Mouse (Mus musculus) liver, embryonic 11.5 days (tissue): ENCODE data around the gene Slc1a2. TPM values are rescaled to one million over a fixed set of nuclear protein-coding genes. Genes with fewer than 3 reads are reported as not detected.

Experiments
- ATAC-seq: fragments of 200-750 bp; cut with Nextera tagmentation; replicated peaks from 2 replicates; pipeline ENCODE4 v1.8.0; 2017; ENCODE audit warnings: moderate number of reproducible peaks, mild to moderate bottlenecking, moderate TSS enrichment, moderate library complexity; ENCODE audit not compliant: low FRiP score
- DNase-seq: peaks from one replicate; pipeline ENCODE4 v3.0.0-alpha.2; 2017; ENCODE audit warnings: low spot score
- H3K27ac ChIP-seq: fragments of 300-500 bp; sonication (generic); 2 replicates; pipeline ENCODE4 v1.5.1; 2014; ENCODE audit warnings: mild to moderate bottlenecking, low read depth, low read length, control low read depth
- H3K27me3 ChIP-seq: fragments of 300-500 bp; sonication (generic); replicated peaks from 2 replicates; pipeline ENCODE4 v1.6.1; 2014; ENCODE audit warnings: low read length, mixed read lengths; ENCODE audit not compliant: control insufficient read depth, insufficient read depth
- H3K36me3 ChIP-seq: fragments of 300-500 bp; sonication (generic); 2 replicates; pipeline ENCODE4 v1.6.1; 2014; ENCODE audit warnings: mild to moderate bottlenecking, low read length, moderate library complexity, mixed read lengths; ENCODE audit not compliant: control insufficient read depth, insufficient read depth
- H3K4me1 ChIP-seq: fragments of 300-500 bp; sonication (generic); replicated peaks from 2 replicates; pipeline ENCODE4 v1.6.1; 2014; ENCODE audit warnings: low read length, mixed read lengths; ENCODE audit not compliant: control insufficient read depth, insufficient read depth
- H3K4me2 ChIP-seq: fragments of 300-500 bp; sonication (generic); 2 replicates; pipeline ENCODE4 v1.6.1; 2014; ENCODE audit warnings: mild to moderate bottlenecking, control low read depth, moderate library complexity
- H3K4me3 ChIP-seq: fragments of 300-500 bp; sonication (generic); 2 replicates; pipeline ENCODE4 v1.5.1; 2014; ENCODE audit warnings: low read depth, low read length, control low read depth
- H3K9ac ChIP-seq: fragments of 300-500 bp; sonication (generic); 2 replicates; pipeline ENCODE4 v1.6.1; 2014; ENCODE audit warnings: low read depth, low read length, control low read depth
- H3K9me3 ChIP-seq: fragments of 300-500 bp; sonication (generic); 2 replicates; pipeline ENCODE4 v1.6.1; 2016; ENCODE audit warnings: low read length, inconsistent platforms, mixed read lengths; ENCODE audit not compliant: control insufficient read depth
- WGBS: fragments of 180-500 bp; shearing (Covaris S2); extraction: QIAGEN DNeasy Blood & Tissue Kit; methylation state at CpG from one replicate; pipeline ENCODE4 v1.1.7; 2014; 5-methylcytosine and 5-hydroxymethylcytosine counted together
- polyA plus RNA-seq: library from polyadenylated mRNA; unstranded; fragments of >200 nt; fragmentation: Nextera tagmentation; extraction: Ambion mirVana; gene quantifications from 2 replicates; pipeline ENCODE4 v1.2.1, GENCODE M21; 2014

Gene Slc1a2
- polyA plus RNA-seq, 1 experiment from 2014 or later, result 0.43 TPM

DNA sequence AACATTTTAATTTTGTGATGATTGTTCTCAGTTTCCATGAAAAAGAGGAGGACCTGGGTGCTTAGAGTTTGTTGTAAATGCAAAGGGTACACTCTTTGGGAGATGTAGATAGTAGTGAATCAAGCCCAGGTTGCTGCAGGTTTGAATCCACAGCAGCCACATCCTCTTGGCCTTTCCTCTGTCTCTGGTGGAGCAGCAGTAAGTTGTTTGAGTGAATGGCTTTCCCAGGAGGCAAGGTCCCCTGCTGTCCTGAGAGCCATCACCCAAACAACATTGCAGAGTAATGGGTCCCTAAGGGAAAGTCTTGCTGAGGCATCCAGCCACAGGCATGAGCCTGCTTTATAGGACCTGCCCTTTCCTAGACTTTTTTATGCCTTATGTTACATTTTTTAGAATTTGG is 37.1 kb downstream of the Slc1a2 start:
- no peaks in the 10 kb centered on the region for H3K9me3 ChIP-seq
- DNase-seq (no peak), ATAC-seq (no peak)
- no peaks in the 10 kb centered on the region for H3K36me3 ChIP-seq
- no peak overlapping the region for H3K9ac ChIP-seq
- no peaks in the 10 kb centered on the region for H3K27me3 ChIP-seq
- no peak overlapping the region for H3K4me2 ChIP-seq
- H3K4me1 ChIP-seq, result peaks cover 3% of the 10 kb centered on the region; the same call in 1 of the 2 replicates
- H3K27ac ChIP-seq, result no peak overlapping the region
- no peak overlapping the region for H3K4me3 ChIP-seq

DNA sequence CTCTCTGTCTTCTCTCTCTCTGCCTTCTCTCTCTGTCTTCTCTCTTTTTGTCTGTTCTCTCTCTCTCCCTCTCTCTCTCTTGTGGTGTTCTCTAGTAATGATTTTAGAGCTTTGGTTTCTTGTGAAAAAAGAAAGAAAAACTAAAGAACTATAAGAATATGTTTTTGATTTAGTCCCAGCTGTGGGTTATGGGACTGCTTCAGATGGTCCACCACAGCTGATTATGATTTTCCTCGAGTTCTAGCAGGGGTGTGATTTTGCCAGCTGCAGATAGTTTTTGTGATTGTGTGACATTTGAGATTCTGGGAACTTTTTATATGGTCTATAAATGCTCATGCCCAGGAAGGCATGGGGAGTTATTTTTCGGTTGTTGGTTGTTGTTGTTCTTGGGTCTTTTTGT is 39.3 kb downstream of the Slc1a2 start:
- Histone ChIP-seq H3K9me3 (no peaks in the 10 kb centered on the region), H3K36me3 (no peaks in the 10 kb centered on the region), H3K9ac (no peak overlapping the region), H3K4me1 (peaks cover 3% of the 10 kb centered on the region; the same call in 1 of the 2 replicates), H3K4me3 (no peak overlapping the region), H3K4me2 (no peak overlapping the region), H3K27ac (no peak overlapping the region), H3K27me3 (no peaks in the 10 kb centered on the region)
- ATAC-seq (no peak), DNase-seq (no peak)
- WGBS, result 69% methylated on average over 2 of the region's 2 CpGs

DNA sequence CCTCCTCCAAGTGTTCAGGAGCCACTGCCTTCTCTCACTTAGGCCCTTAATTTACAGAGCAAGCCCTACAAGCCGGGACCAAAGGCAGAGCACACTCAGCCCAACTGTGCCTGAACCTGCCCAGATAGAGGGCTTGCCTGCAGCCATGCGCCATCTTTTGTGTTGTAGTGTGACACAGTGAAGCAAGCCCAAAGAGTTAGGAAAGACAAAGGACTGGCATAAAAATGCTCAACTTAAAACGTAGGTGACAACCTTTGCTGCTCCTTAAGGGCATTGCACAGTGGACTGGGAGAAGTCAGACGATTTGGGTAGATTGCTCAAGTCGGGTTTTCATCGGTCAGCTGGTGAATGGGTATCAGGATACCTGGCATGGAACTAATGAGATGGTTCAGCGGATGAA is 41.5 kb downstream of the Slc1a2 start:
- Histone ChIP-seq H3K4me2 (no peak overlapping the region), H3K27ac (no peak overlapping the region), H3K9me3 (no peaks in the 10 kb centered on the region), H3K4me3 (no peak overlapping the region), H3K9ac (no peak overlapping the region), H3K27me3 (no peaks in the 10 kb centered on the region), H3K36me3 (no peaks in the 10 kb centered on the region), H3K4me1 (no peaks in the 10 kb centered on the region)
- ATAC-seq (no peak), DNase-seq (no peak)
- 82% methylated on average over 7 of the region's 7 CpGs for whole genome bisulfite sequencing

DNA sequence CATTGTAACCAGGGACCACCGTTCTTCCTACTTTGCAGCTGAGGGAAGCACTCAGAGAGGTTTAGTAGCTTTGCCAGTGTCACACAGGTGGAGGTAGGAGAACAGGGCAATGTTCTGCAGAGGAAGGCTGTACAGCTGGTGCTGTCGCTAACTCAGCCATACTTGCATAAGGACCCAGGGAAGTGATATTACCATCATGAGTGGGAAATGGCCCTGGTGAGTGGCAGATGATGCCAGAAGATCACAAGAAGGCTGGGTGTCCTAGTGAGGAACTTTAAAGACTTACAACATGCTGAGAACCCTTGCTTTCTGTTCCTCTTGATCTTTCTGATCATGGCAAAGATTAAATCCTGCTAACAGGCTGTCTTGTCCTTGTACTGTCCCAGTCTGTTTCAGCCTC is 42.2 kb downstream of the Slc1a2 start:
- ATAC-seq (no peak), DNase-seq (no peak)
- H3K27ac ChIP-seq, result no peak overlapping the region
- H3K36me3 ChIP-seq, result no peaks in the 10 kb centered on the region
- H3K9ac ChIP-seq, result no peak overlapping the region
- no peak overlapping the region for H3K4me2 ChIP-seq
- H3K9me3 ChIP-seq, result no peaks in the 10 kb centered on the region
- H3K4me3 ChIP-seq, result no peak overlapping the region
- H3K27me3 ChIP-seq, result no peaks in the 10 kb centered on the region
- no peaks in the 10 kb centered on the region for H3K4me1 ChIP-seq
- 79% methylated on average over 2 of the region's 2 CpGs for WGBS

DNA sequence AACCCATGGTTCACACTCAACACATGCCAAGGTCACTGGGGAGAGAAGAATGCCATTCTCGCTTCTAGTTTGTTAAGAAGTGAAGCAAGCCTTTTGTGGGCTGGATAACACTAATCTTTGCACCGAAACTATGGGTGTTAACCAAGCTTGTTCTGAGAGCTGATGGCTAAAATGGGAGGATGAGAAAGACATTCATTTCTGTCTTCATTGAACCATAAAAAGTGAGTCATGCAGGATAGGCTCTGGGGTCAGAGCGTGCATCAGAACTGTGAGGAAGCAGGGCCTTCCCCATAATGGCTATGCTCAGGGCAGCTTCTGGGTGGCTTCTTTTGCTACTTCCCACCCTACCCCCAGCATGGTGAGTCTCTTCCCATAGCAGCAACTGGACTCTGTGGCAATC is 42.9 kb downstream of the Slc1a2 start:
- no peak for DNase-seq

DNA sequence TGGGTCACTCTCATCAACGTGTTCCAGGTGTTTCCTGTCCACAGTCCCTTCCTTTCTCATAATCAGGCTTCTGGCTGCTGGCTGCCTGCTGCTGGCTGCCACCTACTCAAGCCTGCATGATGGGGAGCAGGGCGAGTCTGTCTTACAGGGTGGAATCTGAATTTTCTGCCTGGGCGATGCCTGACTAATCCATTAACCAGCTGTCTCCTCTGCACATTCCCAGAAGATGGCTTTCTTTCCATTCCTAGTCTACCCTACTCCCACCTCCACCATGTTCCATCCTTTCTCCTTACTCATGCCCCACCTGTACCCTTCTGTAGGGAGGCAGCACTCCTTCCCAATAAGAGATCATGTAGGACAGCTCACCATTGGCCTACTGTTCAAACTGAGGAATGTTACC is 45.1 kb downstream of the Slc1a2 start:
- no peaks in the 10 kb centered on the region for H3K9me3 ChIP-seq
- 69% methylated on average over 3 of the region's 3 CpGs for WGBS
- H3K4me2 ChIP-seq, result no peak overlapping the region
- no peaks in the 10 kb centered on the region for H3K27me3 ChIP-seq
- ATAC-seq (no peak), DNase-seq (no peak)
- H3K36me3 ChIP-seq, result no peaks in the 10 kb centered on the region
- H3K9ac ChIP-seq, result no peak overlapping the region
- H3K27ac ChIP-seq, result no peak overlapping the region
- H3K4me1 ChIP-seq, result no peaks in the 10 kb centered on the region
- H3K4me3 ChIP-seq, result no peak overlapping the region

More for the DNA sequence above, 42.9 kb downstream of the Slc1a2 start:
- no peaks in the 10 kb centered on the region for H3K27me3 ChIP-seq
- ATAC-seq, result no peak
- no peak overlapping the region for H3K4me2 ChIP-seq
- H3K4me1 ChIP-seq, result no peaks in the 10 kb centered on the region
- no peak overlapping the region for H3K27ac ChIP-seq
- no peak overlapping the region for H3K4me3 ChIP-seq
- H3K9ac ChIP-seq, result no peak overlapping the region
- 81% methylated on average over 3 of the region's 3 CpGs for WGBS
- H3K9me3 ChIP-seq, result no peaks in the 10 kb centered on the region
- no peaks in the 10 kb centered on the region for H3K36me3 ChIP-seq

DNA sequence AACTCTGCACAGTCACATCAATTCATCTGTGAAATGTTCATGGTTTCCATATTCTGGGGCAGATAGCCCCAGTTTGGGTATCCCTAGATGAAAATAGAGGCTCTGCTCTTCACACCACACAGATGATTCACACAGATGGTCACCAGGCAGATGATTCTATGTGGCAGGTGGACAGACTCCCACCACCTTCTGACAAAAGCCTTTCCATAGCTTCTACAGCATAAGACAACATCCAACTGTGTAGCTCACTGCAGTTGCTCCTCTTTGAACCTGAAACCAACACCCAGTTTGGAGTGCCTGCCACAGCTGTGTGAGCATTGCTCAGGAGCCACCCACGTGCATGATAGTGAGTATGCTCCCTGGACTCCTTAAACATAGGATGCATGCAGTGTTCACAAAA is 46.3 kb downstream of the Slc1a2 start:
- no peak overlapping the region for H3K4me2 ChIP-seq
- ATAC-seq (no peak), DNase-seq (no peak)
- H3K4me3 ChIP-seq, result no peak overlapping the region
- WGBS, result 63% methylated on average over 1 of the region's 1 CpGs
- H3K36me3 ChIP-seq, result no peaks in the 10 kb centered on the region
- H3K9ac ChIP-seq, result no peak overlapping the region
- H3K27me3 ChIP-seq, result no peaks in the 10 kb centered on the region
- H3K27ac ChIP-seq, result no peak overlapping the region
- no peaks in the 10 kb centered on the region for H3K9me3 ChIP-seq
- H3K4me1 ChIP-seq, result no peaks in the 10 kb centered on the region

DNA sequence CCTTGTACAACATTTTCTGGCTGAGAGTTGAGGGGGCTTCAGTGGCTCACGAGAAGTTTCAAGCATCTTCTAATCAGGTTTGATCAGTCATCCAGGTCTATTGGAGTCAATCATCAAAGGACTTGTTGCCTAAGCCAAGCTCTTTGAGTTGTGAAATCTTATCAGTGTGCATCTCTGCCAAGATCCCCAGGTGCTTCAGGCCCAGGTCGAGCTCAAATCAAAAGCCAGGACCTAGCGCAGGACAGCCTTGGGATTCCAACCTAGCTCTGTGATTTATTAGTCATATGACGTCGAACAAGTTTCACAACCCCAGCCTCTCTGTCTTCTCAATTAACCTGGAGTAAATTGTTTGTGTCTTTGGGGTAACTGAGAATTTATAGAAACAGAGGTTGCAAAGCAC is 53.1 kb downstream of the Slc1a2 start:
- Histone ChIP-seq H3K9me3 (no peaks in the 10 kb centered on the region), H3K9ac (no peak overlapping the region), H3K4me1 (no peaks in the 10 kb centered on the region), H3K27me3 (no peaks in the 10 kb centered on the region; the same call in 1 of the 2 replicates), H3K4me3 (no peak overlapping the region), H3K27ac (no peak overlapping the region), H3K4me2 (no peak overlapping the region), H3K36me3 (no peaks in the 10 kb centered on the region)
- 61% methylated on average over 5 of the region's 5 CpGs for WGBS
- DNase-seq (no peak), ATAC-seq (no peak)

DNA sequence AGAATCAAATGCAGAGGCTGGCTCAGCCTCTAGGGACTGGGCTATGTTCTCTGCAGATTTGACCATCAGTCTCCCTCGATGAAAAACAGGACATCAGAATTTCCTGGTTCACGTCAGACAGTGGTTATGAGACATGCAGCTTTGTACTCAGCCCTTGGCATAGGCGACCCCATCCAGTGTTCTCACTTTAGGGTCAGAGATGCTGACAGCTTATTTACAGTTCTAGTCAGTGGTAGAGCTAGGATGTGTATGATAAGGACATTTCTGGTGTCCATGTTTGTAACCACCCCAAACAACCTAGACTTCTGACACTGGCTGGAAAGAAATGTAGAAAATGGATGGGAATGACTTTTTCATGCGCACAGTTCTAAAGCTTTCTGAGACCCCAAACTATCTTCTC is 53.6 kb downstream of the Slc1a2 start:
- Histone ChIP-seq H3K27ac (no peak overlapping the region), H3K4me3 (no peak overlapping the region), H3K9ac (no peak overlapping the region), H3K4me2 (no peak overlapping the region), H3K27me3 (no peaks in the 10 kb centered on the region; the same call in 1 of the 2 replicates), H3K36me3 (no peaks in the 10 kb centered on the region), H3K9me3 (no peaks in the 10 kb centered on the region), H3K4me1 (no peaks in the 10 kb centered on the region)
- DNase-seq (no peak), ATAC-seq (no peak)
- 58% methylated on average over 4 of the region's 4 CpGs for WGBS
